Mouse (Mus musculus) spleen, adult 2 months (tissue): ENCODE results near the gene Atp10a.

Experiments
- CTCF ChIP-seq: fragments of 200-500 bp; IDR thresholded peaks from 2 replicates; pipeline ENCODE4 v1.5.1; 2011; ENCODE audit warnings: mild to moderate bottlenecking, inconsistent platforms; ENCODE audit not compliant: insufficient read depth, insufficient read length, insufficient replicate concordance; ENCODE audit errors: extremely low read depth
- POLR2A ChIP-seq: fragments of 200-500 bp; IDR thresholded peaks from 2 replicates; pipeline ENCODE4 v1.6.1; 2011; ENCODE audit warnings: low read depth, low read length, inconsistent platforms

- TF ChIP-seq CTCF: no peak
- no peak for TF ChIP-seq POLR2A
Observed at GRCm38 (mm10) chr7:58730831-58731230, 74.9 kb downstream of the Atp10a start.
